Mouse (Mus musculus): ENCODE measurements at regions not wholly inside any gene's neighbourhood (a gene's known extent, or its start where the extent isn't known, plus 50 kb on each side); places are given as distances from the start of the nearest gene placed in this dataset.
"Not testable (repeated sequence)": the region's sequence is repeated elsewhere in the genome, so short reads cannot be mapped to it uniquely, and the experiment has no call there.

DNA sequence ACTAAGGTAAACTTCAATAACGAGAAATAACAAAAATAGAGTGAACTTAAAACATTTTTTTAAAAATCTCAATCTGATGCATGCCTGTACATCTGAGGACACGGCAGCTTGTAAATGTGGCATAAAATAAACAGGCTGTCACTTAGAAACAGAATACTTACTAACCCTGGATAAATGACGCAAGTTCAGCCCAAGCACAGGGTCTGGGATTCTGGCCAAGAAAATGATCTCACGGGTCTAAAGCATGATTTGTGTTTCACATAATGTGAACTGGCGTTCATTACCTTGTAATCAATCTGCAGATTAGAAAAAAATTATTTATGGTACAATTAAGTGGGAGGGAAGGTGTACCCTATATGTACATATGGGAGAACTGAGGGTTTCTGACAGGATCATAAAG is 512.1 kb upstream of the Vrk2 start:
- Histone ChIP-seq H3K27me3 (replicated peaks; ENCODE audit: control insufficient read depth, insufficient read depth, low read length) (no peaks in the 10 kb centered on the region), H3K9ac (ENCODE audit: low read depth, low read length) (no peak overlapping the region), H3K36me3 (ENCODE audit: control insufficient read depth, insufficient read depth, low read length) (no peaks in the 10 kb centered on the region), H3K4me2 (no peak overlapping the region), H3K4me1 (replicated peaks; ENCODE audit: control insufficient read depth, insufficient read depth, low read length) (no peaks in the 10 kb centered on the region), H3K4me3 (ENCODE audit: low read depth, low read length) (no peak overlapping the region), H3K27ac (ENCODE audit: low read depth, low read length) (no peak overlapping the region), H3K9me3 (ENCODE audit: control insufficient read depth, low read length) (no peaks in the 10 kb centered on the region)
- WGBS = 55% methylated on average over 5 of the region's 5 CpGs
- ATAC-seq (replicated peaks; ENCODE audit: low FRiP score) (no peak), DNase-seq (ENCODE audit: low spot score) (no peak)

DNA sequence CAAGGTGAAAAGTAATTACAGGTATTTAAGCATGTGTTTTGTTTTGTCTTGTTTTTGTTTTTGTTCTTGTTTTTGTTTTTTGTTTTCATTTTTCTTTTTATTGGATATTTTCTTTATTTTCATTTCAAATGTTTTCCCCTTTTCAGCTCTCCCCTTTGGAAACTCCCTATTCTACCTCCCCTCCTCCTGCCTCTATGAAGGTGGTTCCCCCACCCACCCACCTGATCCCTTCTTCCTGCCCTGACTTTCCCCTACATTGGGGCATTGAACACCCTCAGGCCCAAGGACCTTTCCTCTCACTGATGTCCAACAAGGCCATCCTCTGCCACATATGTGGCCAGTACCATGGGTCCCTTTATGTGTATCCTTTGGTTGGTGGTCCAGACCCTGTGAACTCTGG is 509.1 kb upstream of the Vrk2 start:
- no peak for ATAC-seq (replicated peaks; ENCODE audit: low FRiP score)
- Histone ChIP-seq H3K9me3 (ENCODE audit: control insufficient read depth, low read length) (no peaks in the 10 kb centered on the region), H3K36me3 (ENCODE audit: control insufficient read depth, insufficient read depth, low read length) (no peaks in the 10 kb centered on the region), H3K4me1 (replicated peaks; ENCODE audit: control insufficient read depth, insufficient read depth, low read length) (no peaks in the 10 kb centered on the region), H3K4me2 (no peak overlapping the region), H3K27ac (ENCODE audit: low read depth, low read length) (no peak overlapping the region), H3K27me3 (replicated peaks; ENCODE audit: control insufficient read depth, insufficient read depth, low read length) (no peaks in the 10 kb centered on the region), H3K4me3 (ENCODE audit: low read depth, low read length) (no peak overlapping the region), H3K9ac (ENCODE audit: low read depth, low read length) (no peak overlapping the region)
- no peak for DNase-seq (ENCODE audit: low spot score)

DNA sequence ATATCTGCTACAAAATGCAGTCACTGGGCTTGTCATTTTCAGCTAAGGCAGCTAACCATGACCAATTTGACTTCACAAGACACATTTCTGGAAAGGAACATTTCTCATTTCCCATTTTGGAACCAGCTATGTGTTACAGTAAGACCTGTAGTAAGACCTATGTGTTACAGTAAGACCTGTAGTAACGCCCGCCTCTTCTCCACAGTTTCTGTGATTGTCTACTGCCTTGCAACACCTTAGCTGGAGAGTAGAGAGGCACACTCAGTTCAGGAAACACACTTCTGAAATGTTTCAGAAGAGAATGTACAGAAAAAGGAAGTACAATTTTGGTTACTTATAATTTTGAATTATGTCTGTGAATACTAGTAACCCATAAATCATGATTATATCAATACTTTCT is 508.2 kb upstream of the Vrk2 start:
- DNase-seq (ENCODE audit: low spot score) (no peak), ATAC-seq (replicated peaks; ENCODE audit: low FRiP score) (no peak)
- H3K4me3 ChIP-seq (ENCODE audit: low read depth, low read length) = no peak overlapping the region
- no peaks in the 10 kb centered on the region for H3K4me1 ChIP-seq (replicated peaks; ENCODE audit: control insufficient read depth, insufficient read depth, low read length)
- no peaks in the 10 kb centered on the region for H3K27me3 ChIP-seq (replicated peaks; ENCODE audit: control insufficient read depth, insufficient read depth, low read length)
- H3K9ac ChIP-seq (ENCODE audit: low read depth, low read length) = no peak overlapping the region
- no peak overlapping the region for H3K27ac ChIP-seq (ENCODE audit: low read depth, low read length)
- H3K9me3 ChIP-seq (ENCODE audit: control insufficient read depth, low read length) = no peaks in the 10 kb centered on the region
- H3K4me2 ChIP-seq = no peak overlapping the region
- no peaks in the 10 kb centered on the region for H3K36me3 ChIP-seq (ENCODE audit: control insufficient read depth, insufficient read depth, low read length)
- WGBS = 92% methylated on average over 2 of the region's 2 CpGs

DNA sequence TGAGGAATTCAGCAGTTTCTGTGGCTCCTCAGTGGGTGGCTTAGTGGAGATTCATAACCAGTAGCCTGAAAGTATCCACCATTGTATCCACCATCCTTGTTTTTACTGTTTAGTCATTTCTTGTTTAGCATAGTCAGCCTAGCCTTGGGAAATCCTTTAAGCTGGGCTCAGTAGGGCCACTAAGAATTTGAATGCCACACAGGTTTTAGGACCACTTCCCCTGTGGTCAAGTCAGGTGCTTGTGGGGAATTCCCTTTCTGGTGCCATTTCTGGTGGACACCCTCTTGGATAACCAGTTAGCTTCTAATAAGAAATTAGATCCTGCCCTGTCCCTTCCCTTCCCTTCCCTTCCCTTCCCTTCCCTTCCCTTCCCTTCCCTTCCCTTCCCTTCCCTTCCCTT is 502.8 kb upstream of the Vrk2 start:
- H3K4me1 ChIP-seq (replicated peaks; ENCODE audit: control insufficient read depth, insufficient read depth, low read length) = no peaks in the 10 kb centered on the region
- H3K9ac ChIP-seq (ENCODE audit: low read depth, low read length) = no peak overlapping the region
- no peaks in the 10 kb centered on the region for H3K9me3 ChIP-seq (ENCODE audit: control insufficient read depth, low read length)
- no peak for ATAC-seq (replicated peaks; ENCODE audit: low FRiP score)
- H3K4me2 ChIP-seq = no peak overlapping the region
- no peak overlapping the region for H3K4me3 ChIP-seq (ENCODE audit: low read depth, low read length)
- DNase-seq (ENCODE audit: low spot score) = no peak
- no peaks in the 10 kb centered on the region for H3K36me3 ChIP-seq (ENCODE audit: control insufficient read depth, insufficient read depth, low read length)
- H3K27me3 ChIP-seq (replicated peaks; ENCODE audit: control insufficient read depth, insufficient read depth, low read length) = no peaks in the 10 kb centered on the region
- H3K27ac ChIP-seq (ENCODE audit: low read depth, low read length) = no peak overlapping the region

DNA sequence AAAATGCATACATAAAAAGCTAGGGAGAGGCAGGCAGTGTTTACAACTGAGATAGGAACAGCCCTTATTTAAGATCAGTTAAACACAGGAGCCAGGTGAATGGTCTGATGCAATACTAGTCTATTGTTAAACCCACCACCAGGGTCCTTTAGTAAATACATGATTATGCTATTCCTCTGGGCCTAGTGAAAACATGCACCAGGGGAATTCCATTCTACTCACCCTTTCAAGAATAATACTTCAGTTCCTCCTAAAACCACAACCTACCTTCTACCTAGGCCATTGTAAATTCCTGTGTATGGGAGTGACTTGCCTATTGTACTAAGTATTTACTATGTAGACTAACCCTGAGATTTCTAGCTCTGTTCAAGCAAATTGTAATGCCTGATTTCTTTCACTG is 501.7 kb upstream of the Vrk2 start:
- H3K4me2 ChIP-seq; H3K9ac ChIP-seq (ENCODE audit: low read depth, low read length); H3K4me1 ChIP-seq (replicated peaks; ENCODE audit: control insufficient read depth, insufficient read depth, low read length); H3K36me3 ChIP-seq (ENCODE audit: control insufficient read depth, insufficient read depth, low read length); H3K27me3 ChIP-seq (replicated peaks; ENCODE audit: control insufficient read depth, insufficient read depth, low read length); H3K27ac ChIP-seq (ENCODE audit: low read depth, low read length); DNase-seq (ENCODE audit: low spot score); H3K9me3 ChIP-seq (ENCODE audit: control insufficient read depth, low read length); H3K4me3 ChIP-seq (ENCODE audit: low read depth, low read length); ATAC-seq (replicated peaks; ENCODE audit: low FRiP score): not testable (repeated sequence)

DNA sequence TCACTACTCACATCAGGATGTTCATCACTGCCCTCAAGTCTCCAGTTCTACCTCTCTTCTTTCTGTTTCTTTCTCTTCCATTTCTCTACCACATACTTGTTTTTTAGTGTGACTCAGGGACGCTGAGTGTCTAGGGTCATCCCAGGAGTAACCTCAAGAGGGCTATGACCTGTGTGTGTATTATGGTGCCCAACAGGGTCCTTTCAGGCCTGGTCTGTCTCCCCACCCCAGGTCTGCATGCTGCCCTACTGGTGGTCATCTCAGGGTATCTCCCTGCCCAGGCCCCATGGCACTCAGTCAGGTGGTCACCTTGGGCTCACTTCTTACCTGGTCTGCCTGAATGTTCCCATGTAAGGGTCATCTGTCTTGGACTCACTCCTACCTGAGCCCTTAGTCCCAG is 492.7 kb upstream of the Vrk2 start:
- no peak for ATAC-seq (replicated peaks; ENCODE audit: low FRiP score)
- no peak overlapping the region for H3K4me3 ChIP-seq (ENCODE audit: low read depth, low read length)
- no peaks in the 10 kb centered on the region for H3K36me3 ChIP-seq (ENCODE audit: control insufficient read depth, insufficient read depth, low read length)
- no peak overlapping the region for H3K27ac ChIP-seq (ENCODE audit: low read depth, low read length)
- no peak for DNase-seq (ENCODE audit: low spot score)
- no peaks in the 10 kb centered on the region for H3K27me3 ChIP-seq (replicated peaks; ENCODE audit: control insufficient read depth, insufficient read depth, low read length)
- H3K4me2 ChIP-seq = no peak overlapping the region
- no peaks in the 10 kb centered on the region for H3K4me1 ChIP-seq (replicated peaks; ENCODE audit: control insufficient read depth, insufficient read depth, low read length)
- H3K9ac ChIP-seq (ENCODE audit: low read depth, low read length) = no peak overlapping the region
- no peaks in the 10 kb centered on the region for H3K9me3 ChIP-seq (ENCODE audit: control insufficient read depth, low read length)
- 91% methylated on average over 1 of the region's 1 CpGs for WGBS

DNA sequence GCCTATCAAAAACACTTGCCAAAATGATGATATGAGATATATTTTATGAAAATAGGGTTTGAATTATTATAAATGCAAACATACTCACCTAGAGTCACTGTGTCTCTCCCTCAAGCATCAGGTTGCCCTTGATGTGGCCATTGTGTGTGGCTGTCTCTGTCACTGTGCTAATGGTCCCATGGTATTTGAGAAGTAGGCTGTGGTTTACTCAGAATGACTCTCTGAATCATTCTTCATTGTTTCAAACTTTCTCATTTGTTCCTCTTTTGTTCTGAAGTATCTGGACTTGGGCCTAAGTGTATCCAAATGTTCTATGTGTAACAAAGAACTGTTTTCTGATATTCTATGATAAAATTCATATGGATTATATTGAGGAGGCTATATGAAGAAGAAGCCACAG is 487.4 kb upstream of the Vrk2 start:
- Histone ChIP-seq H3K9me3 (ENCODE audit: control insufficient read depth, low read length) (no peaks in the 10 kb centered on the region), H3K4me3 (ENCODE audit: low read depth, low read length) (no peak overlapping the region), H3K36me3 (ENCODE audit: control insufficient read depth, insufficient read depth, low read length) (no peaks in the 10 kb centered on the region), H3K9ac (ENCODE audit: low read depth, low read length) (no peak overlapping the region), H3K27me3 (replicated peaks; ENCODE audit: control insufficient read depth, insufficient read depth, low read length) (no peaks in the 10 kb centered on the region), H3K4me1 (replicated peaks; ENCODE audit: control insufficient read depth, insufficient read depth, low read length) (no peaks in the 10 kb centered on the region), H3K4me2 (no peak overlapping the region), H3K27ac (ENCODE audit: low read depth, low read length) (no peak overlapping the region)
- ATAC-seq (replicated peaks; ENCODE audit: low FRiP score) = no peak
- no peak for DNase-seq (ENCODE audit: low spot score)

DNA sequence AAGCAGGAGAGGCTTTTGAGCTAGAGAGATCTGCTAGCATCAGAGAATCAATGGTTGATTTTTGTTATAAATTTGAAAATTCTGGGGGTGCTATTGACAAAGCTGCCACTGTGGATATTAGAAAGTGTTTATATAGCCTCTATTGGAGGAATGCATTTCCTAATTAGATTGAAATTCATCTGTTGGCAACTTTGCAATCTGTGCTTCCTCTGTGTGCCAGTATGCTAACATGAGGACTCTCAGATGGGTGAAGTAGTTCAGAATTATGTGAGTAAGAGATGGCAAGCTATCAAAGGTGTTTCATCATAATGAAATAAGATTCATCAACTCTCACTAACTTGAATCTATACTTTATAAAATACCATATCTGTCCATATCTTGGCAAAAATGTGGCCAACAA is 476.6 kb upstream of the Vrk2 start:
- ATAC-seq (replicated peaks; ENCODE audit: low FRiP score) (no peak), DNase-seq (ENCODE audit: low spot score) (no peak)
- H3K27me3 ChIP-seq (replicated peaks; ENCODE audit: control insufficient read depth, insufficient read depth, low read length) = no peaks in the 10 kb centered on the region
- H3K36me3 ChIP-seq (ENCODE audit: control insufficient read depth, insufficient read depth, low read length) = no peaks in the 10 kb centered on the region
- H3K4me3 ChIP-seq (ENCODE audit: low read depth, low read length) = no peak overlapping the region
- no peaks in the 10 kb centered on the region for H3K4me1 ChIP-seq (replicated peaks; ENCODE audit: control insufficient read depth, insufficient read depth, low read length)
- no peak overlapping the region for H3K27ac ChIP-seq (ENCODE audit: low read depth, low read length)
- no peak overlapping the region for H3K9ac ChIP-seq (ENCODE audit: low read depth, low read length)
- no peaks in the 10 kb centered on the region for H3K9me3 ChIP-seq (ENCODE audit: control insufficient read depth, low read length)
- no peak overlapping the region for H3K4me2 ChIP-seq

DNA sequence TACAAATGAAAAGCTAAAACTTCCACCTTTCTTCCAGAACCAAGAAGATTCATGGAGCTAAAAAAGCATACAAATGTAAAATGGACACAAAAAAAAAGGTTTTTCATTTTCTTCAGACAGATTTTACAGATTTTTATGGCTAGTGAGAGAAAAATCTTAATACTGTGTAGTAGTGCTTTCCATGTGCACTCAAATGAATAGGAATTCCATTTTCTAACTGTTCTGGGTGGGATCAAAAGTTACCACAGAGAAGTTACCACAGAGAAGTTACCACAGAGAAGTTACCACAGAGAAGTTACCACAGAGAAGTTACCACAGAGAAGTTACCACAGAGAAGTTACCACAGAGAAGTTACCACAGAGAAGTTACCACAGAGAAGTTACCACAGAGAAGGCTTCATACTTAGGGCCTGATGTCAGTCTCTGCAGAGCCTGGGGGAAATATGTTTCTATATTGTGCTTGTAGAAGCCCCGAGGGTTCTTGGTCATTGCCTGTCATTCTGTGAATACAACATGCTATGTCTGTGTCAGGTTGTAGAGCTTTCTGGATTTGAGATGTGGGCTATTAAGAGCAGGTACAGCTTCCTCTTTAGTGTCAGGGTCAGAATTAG is 433.5 kb upstream of the Vrk2 start:
- Histone ChIP-seq H3K27ac (ENCODE audit: low read depth, low read length) (no peak overlapping the region), H3K36me3 (ENCODE audit: control insufficient read depth, insufficient read depth, low read length) (no peaks in the 10 kb centered on the region), H3K4me3 (ENCODE audit: low read depth, low read length) (no peak overlapping the region), H3K4me2 (no peak overlapping the region), H3K9me3 (ENCODE audit: control insufficient read depth, low read length) (no peaks in the 10 kb centered on the region), H3K27me3 (replicated peaks; ENCODE audit: control insufficient read depth, insufficient read depth, low read length) (no peaks in the 10 kb centered on the region), H3K9ac (ENCODE audit: low read depth, low read length) (no peak overlapping the region), H3K4me1 (replicated peaks; ENCODE audit: control insufficient read depth, insufficient read depth, low read length) (no peaks in the 10 kb centered on the region)
- DNase-seq (ENCODE audit: low spot score) (no peak), ATAC-seq (replicated peaks; ENCODE audit: low FRiP score) (no peak)
- 61% methylated on average over 1 of the region's 1 CpGs for WGBS
